Mouse (Mus musculus): Measurements from ENCODE around the gene Scarb2. TPM values are rescaled to one million over a fixed set of nuclear protein-coding genes. Genes with fewer than 3 reads are reported as not detected.

Scarb2 gene
- total RNA-seq, 2 experiments from 2014 or later = 50.4 to 74.4 TPM

Small RNAs within 50 kb of the gene (microRNA-seq; reads per million reads assigned to microRNA genes)
- gene Mir6415 = not detected

Other genes starting within 250 kb of the Scarb2 start
- 10 to 100 TPM; 17.5 to 19.6 TPM for gene Naaa, start 228.7 kb downstream of the Scarb2 start, total RNA-seq (2021)
- gene Sdad1, start 196.4 kb downstream of the Scarb2 start, total RNA-seq (2021) = 10 to 100 TPM; 30.6 to 33.8 TPM
- 1 to 10 TPM; 1.1 to 2.5 TPM for gene Cxcl9, start 178.8 kb downstream of the Scarb2 start, total RNA-seq (2021)
- 10 to 100 TPM; 56.8 to 62.4 TPM for gene Art3, start 175.0 kb downstream of the Scarb2 start, total RNA-seq (2021)
- 1 to 10 TPM in 1 of 2 experiments, under 1 TPM in 1; 0.43 to 1.2 TPM for gene Cxcl10, start 157.9 kb downstream of the Scarb2 start, total RNA-seq (2021)
- gene Nup54, start 71.6 kb downstream of the Scarb2 start, total RNA-seq (2021) = 10 to 100 TPM; 28.4 to 31.3 TPM
- not detected for gene Fam47e, start 48.2 kb upstream of the Scarb2 start, total RNA-seq (2021)
- gene Stbd1, start 96.2 kb upstream of the Scarb2 start, total RNA-seq (2021) = 1 to 10 TPM; 3.9 to 5.6 TPM
- under 1 TPM; 0.16 to 0.23 TPM for gene Ccdc158, start 168.4 kb upstream of the Scarb2 start, total RNA-seq (2021)
- 1 to 10 TPM; 8.1 to 9.5 TPM for gene Shroom3, start 176.6 kb upstream of the Scarb2 start, total RNA-seq (2021)

All from adrenal gland, postnatal 36 days (tissue).